Mouse (Mus musculus): ENCODE measurements at regions not wholly inside any gene's neighbourhood (a gene's known extent, or its start where the extent isn't known, plus 50 kb on each side); places are given as distances from the start of the nearest gene placed in this dataset.

DNA sequence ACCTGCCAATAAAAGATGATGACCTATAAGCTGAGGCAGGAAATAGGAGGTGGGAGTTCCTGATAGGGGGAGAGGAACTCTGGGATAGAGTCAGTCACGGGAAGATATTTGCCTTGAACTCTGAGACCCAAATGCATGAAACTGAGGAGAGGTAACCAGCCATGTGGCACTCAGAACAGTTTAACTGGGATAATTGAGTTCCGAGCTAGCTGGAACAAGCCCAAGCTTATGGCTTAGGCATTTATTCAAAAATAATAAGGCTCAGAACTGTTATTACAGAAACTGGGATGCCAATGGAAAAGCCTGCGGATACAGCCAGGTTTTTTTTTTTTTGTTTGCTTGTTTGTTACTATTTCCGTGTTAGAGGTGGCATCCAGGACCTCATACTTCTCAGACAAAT is 425.0 kb downstream of the Ate1 start:
- DNase-seq, result no peak

DNA sequence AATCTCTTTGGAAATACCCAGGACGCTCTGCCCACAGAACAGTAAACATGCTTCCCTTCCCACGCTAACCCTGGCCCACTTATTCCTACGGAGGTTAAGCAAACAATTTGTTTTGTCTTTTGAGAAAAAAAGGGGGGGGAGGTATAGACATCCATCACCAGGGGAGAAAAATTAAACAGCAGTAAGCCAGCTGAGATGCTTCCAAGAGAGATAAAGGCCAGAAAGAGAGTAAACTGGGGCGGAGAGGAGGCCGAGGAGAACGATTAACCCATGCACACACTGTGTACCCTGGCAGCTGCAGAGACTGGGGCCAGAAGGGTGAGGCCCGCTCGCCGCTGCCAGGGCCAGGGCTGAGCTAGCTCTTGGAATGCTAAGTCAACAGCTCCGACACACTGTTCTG is 421.6 kb downstream of the Ate1 start:
- DNase-seq, result no peak

DNA sequence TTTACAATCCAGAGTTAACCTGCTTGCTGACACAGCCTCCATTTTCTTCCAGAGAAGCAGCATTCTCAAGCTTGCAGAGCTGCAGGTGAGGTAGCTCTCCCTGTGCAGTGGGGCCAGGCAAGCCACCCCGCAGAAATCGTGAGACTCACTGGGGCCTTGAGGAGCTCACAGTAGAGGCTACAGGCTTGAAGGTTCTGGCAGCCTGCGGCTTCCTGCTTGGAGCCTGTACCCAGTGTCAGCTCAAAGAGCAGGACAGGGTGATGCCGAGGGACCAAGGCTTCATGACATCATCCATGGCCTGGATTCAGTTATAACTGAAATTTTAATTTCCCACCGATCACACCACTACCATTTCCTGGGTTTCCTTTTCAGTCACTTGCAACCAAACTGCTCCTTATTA is 417.5 kb downstream of the Ate1 start:
- DNase-seq, result no peak

DNA sequence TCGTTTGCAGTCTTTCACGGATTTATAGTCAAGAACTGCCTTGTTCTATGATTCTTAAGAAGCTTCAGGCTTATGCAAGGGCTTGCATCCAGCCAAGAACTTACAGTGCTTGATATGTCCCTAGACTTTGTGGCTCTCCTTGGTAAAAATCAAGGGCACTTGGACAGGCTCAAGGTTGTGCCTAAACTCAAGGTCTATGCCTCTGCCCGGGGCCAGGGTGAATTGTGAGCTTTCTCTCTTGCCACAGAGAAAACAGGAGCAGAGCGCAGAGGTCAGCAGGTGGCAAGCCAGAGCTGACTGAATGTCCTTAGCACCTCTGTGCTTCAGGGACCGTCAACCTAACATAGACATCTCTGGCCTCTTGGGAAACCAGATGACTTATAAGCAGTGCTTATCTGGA is 413.2 kb downstream of the Ate1 start:
- no peak for DNase-seq

DNA sequence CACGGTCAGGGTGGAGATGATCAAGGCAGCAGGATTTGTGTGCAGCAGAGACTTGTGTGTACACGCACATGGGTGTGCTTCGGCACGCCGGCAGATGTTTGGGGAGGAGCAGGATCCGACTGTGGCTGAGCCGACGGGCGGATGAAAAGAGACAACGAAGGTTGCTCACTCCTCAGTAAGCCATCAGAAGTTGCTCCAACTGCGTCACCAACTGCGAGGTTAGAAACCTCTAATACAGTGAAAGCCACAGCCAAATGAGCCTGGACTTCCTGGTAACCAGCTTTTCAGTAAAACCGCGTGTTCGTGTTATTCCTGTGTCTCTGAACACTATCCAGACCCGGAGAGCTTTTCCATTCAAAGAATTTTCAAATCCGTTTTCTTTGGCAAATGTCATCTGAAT is 411.8 kb downstream of the Ate1 start:
- DNase-seq, result no peak

Measured in cerebellum, postnatal 36 days (tissue).